Mouse (Mus musculus) left cerebral cortex, postnatal 14 days (tissue): ENCODE data around the gene St3gal3. TPM values are rescaled to one million over a fixed set of nuclear protein-coding genes. Genes with fewer than 3 reads are reported as not detected.
A peak's percentile ranks its signal among the peaks of the same experiment; 100 is the strongest.

Source experiments
- DNase-seq, 2 experiments: peaks; one replicate each; pipeline ENCODE4 v3.0.0; 2021 to 2022; ENCODE audit warnings: low spot score in 2 of 2, mixed read lengths in 1 of 2
- intact Hi-C: fragments of 180-260 bp; cut with DNase I; formaldehyde crosslinking; loops from one replicate; pipeline ENCODE4 v1.15.1; 2025
- total RNA-seq, 2 experiments: library from RNA; stranded (reverse); gene quantifications; 2 replicates each; pipeline ENCODE4 v1.2.3; 2021

The St3gal3 gene
- total RNA-seq, 2 experiments from 2014 or later = 41.4 to 45.3 TPM

DNA sequence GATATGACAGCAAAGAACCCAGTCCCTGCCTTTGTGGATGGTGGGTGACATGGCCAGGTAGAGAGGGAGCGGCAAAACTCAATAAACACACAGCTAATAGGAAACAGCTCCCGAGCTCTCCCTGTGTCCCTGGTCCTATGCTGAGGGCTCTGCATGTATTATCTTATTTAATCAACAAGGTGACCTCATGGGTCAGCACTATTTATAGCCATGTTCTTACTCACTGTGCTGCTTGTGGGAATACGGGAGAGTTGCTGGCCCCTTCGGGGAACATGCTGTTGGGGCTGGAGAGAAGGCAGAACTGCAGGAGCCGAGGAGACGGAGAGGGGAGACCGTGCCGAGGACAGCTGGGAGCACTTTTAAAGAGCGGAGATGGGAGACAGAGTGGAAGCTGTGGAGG, 157.3 kb downstream of the St3gal3 start:
- intact Hi-C loops = no loop called here
- DNase-seq = no peak

DNA sequence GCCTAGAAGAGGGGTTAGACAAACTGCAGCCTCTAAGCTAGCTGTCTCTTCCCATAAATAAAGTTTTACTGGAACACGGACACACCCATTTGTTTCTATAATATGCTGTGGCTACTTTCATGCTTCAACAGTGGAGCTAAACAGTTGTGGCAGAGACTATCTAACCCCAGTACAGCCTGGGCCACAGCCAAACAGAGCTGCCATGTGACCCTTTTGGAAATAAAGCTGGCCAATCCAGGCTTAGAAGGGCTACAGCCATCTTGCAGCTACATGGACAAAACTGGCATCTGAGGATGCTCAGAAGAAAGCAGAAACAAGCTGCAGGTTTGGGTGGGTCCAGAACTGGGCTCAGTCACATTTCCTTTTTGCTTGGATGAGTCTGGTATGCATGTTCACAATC, 158.9 kb downstream of the St3gal3 start:
- intact Hi-C loops = no loop called here
- no peak for DNase-seq

GRCm38 (mm10) chr4:117974719-117975118, 160.0 kb downstream of the St3gal3 start:
- peak; percentile 36 to 52 for DNase-seq
- intact Hi-C loops = no loop called here

DNA sequence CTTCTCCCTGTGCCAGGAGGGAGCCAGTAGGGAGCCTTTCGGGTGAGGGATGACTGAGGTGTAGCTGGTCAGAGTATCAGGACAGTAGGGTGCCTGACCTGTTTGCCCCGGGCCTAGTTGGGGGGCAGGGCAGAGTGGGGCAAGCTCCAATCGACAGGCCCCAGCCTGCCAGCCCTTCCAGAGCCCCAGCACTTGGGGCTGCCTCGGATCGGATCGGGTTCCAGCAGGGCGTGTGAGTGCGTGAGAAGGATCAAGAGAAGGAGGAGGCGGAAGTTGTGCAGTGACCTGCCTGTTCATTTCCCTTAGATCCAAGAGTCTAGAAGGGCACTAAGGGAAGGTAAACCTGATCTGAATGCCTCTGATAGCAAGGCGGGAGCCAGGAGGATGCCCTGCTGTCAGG, 161.7 kb downstream of the St3gal3 start:
- intact Hi-C loops = no loop called here
- DNase-seq = no peak

GRCm38 (mm10) chr4:117964346-117965025, 170.2 kb downstream of the St3gal3 start:
- DNase-seq = no peak
- intact Hi-C loops = no loop called here

GRCm38 (mm10) chr4:117957492-117957891, 177.2 kb downstream of the St3gal3 start:
- DNase-seq = no peak
- intact Hi-C loops = no loop called here

GRCm38 (mm10) chr4:117947493-117947892, 187.2 kb downstream of the St3gal3 start:
- intact Hi-C loops = loop anchor here (10.0 kb wide), 1 partner anchor 347 kb away; the partner anchor contains the start of gene Ptprf
- DNase-seq = no peak

DNA sequence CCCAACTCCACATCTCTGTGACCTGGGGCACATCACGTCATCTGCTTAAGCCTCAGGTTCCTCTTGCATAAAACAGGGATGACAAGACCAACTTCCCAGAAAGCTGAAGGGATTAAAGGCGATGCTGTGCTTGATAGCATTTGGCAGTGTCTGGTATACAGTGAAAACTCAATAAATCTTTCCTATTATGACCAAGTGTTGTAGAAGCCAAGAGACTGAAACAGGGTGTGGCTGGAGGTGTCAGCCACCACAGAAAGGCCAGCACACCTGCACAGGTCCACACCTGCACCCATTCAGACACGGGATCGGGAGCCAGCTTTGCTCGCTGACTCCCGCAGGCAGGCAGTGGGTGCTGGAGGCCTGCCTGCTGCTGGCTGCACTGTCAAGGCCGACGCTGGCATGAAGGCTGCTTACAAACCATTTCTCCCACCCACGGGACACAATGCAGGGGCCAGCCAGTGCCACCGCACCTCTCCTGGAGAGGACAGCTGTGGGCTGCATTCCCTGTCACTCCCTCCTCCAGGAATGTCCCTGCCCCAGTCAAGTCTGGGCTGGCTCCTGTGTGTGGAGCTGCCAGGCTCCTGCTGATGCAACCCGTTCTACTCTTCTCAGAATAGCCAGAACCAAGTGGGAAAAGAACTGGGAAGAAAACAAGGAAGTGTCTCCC, 187.9 kb downstream of the St3gal3 start:
- DNase-seq = no peak

DNA sequence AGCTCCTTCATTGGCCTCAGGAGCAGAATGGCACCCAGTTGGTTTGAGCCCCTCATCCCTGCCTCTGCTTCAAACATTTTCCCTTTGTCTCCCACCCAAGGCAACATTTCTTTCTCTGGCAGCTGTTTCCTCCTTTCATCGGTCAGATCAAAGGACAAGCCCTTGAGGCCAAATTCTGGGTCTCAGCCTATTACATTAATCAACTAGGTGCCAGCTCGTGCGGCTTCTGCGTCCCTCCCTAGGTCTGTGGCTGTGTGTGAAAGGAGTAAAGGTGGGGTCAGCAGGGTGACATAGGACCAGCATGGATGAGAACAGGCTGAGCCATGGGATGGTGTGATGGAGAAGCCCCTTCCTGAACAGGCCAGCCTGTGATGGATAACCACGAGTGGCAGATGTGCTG, 191.4 kb downstream of the St3gal3 start:
- no peak for DNase-seq
- intact Hi-C loops = loop anchor here (10.0 kb wide), 1 partner anchor 351 kb away; the partner anchor contains the start of gene Ptprf

More for the DNA sequence above, 187.9 kb downstream of the St3gal3 start:
- intact Hi-C loops = loop anchor here (10.0 kb wide), 1 partner anchor 348 kb away; the partner anchor contains the start of gene Ptprf

DNA sequence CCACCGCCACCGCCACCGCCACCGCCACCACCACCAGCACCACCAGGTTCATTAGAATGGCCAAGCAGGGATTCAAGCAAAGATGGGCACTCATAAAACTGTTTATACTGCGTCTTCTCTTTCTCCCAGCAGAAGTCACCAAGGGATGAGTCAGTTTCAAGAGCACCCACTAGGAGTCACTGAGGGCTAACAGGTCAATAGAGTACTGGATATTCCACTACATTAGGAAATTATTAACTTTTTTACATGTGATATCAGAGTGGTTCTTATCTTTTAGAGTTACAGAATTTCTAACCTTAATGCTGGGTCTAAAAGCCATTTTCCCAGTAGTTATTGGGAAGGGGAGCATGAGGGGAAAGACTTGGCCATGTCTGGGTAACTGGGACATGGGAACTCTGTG, 197.8 kb downstream of the St3gal3 start:
- intact Hi-C loops = no loop called here
- no peak for DNase-seq

DNA sequence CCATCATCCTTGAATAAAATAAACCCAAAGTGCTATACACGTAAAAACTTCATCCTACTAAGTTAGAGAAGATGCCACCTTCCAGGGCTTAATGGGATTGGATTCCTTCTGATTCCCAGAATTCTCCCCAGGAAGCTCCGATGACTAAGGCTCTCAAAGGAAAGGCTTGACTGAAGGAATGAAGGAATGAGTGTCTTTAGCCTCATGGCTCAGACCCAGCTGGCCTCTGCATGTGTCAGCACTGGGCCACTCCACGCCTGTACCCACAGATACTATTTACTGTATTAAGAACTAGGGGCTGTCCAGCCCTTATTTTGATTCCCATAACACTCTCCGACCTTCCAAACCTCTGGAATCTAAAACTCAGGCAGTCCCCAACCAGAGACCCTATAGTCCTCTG, 200.6 kb downstream of the St3gal3 start:
- intact Hi-C loops = no loop called here
- no peak for DNase-seq

DNA sequence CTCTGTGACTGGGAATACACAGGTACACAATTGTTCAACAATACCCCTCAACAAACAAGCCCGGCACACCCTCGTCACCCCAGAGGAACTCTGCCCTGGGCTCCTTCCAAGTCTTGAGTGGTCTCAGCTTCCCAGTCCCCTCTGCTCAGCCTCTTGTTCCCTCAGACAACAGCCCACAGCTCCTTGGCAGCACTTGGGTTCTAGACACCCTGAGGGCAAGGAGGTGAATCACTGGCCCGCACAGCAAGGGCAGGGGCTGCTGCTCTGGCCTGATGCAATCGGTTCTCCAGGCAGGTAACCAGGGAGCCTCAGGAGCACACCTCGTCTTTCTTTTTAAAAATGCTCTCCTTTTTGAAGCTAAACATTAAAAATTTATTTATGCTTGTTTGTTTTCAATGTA, 201.5 kb downstream of the St3gal3 start:
- intact Hi-C loops = no loop called here
- DNase-seq = no peak

GRCm38 (mm10) chr4:117929391-117929881, 205.3 kb downstream of the St3gal3 start, which contains the start of gene Artn:
Gene Artn, minus strand, starts transcription at chr4:117929763.
- no peak for DNase-seq
- intact Hi-C loops = loop anchor here (2.0 to 10.0 kb wide), 2 partner anchors 105 to 153 kb away; no protein-coding TSS in a partner anchor

GRCm38 (mm10) chr4:117928699-117929241, 205.9 kb downstream of the St3gal3 start:
- peak in 1 of 2 experiments; percentile 55 for DNase-seq
- intact Hi-C loops = loop anchor here (2.0 to 10.0 kb wide), 2 partner anchors 104 to 154 kb away; no protein-coding TSS in a partner anchor

DNA sequence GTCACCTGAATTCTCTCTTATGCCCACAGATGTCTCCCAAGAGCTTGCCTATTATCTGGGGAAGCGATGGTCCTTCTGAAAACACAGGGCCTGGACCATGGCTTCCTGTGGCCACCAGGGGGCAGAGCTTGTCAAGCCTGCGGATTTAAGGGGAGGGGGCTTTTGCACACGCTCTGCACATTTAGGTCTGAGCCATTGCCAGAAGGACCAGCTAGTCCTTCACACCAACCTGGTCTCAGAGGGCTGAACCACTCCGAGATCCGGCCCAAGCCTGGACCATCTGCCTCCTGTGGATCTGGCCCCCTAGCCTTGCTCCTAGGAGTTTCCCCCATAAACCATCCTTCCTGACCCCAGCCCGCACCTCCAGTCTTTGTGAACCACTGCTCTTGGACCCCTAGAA, 206.5 kb downstream of the St3gal3 start:
- intact Hi-C loops = loop anchor here (2.0 to 10.0 kb wide), 2 partner anchors 103 to 155 kb away; no protein-coding TSS in a partner anchor
- DNase-seq = no peak

DNA sequence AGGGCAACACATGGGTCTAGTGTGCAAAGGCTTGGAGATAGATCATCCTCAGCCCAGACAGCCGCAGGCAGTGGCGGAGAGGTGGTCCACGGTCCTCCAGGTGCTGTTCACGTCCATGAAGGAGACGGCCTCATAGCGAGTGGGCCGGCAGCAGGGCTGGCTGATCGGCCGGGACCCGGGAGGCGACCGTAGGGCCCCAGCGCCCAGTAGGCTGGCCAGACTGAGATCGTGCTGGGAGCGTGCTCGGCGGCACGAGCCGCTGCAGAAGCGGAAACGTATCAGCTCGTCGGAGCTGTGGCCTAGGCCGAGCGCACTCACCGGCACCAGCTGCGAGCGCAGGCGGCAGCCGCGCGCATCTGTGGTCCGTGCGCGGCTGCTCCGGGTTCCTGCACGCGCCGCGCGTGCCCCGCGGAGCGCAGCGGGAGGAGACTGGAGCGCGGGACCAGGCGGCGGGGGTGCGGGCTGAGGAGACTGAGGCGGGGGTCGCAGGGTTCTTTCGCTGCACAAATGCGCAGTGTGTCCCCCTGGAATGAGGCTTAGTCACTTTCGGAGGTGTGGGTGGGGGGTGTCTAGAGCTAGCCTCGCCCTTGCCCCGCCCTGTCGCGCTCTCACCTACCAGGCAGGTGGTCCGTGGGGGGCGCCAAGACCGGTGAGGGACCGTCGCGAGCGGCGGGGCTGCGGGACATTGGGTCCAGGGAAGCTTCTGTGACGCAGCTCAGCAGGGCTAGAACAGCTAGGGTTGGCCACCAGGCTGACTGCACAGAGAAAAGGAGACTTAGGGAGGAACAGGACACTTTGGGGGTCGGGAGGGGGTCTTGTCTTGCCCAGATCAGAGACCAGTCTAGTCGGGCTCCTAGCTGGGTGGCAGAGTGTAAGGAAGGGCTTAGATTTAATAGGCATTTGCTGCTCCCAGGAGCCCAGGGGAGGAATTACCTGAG, 207.9 kb downstream of the St3gal3 start:
- DNase-seq = peak; percentile 69 to 70
- intact Hi-C loops = loop anchor here (10.0 kb wide), 1 partner anchor 102 kb away; no protein-coding TSS in a partner anchor

DNA sequence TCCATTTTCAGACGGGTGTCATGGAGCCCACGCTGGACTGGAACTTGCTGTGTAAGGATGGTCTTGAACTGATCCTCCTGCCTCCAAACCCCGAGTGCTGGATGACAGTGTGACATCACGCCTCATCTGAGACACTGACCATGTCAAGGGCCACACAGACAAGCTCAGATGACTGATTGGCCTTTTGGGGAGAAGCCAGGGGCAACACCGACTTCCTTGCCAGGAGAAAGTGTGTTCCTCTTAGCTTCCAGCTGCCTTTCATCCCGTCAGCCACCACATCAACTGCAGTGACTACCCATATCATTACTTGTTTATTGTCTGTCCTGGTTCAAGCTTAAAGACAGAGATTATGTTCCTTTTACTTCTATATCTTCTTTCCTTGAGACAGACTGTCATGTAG, 209.8 kb downstream of the St3gal3 start:
- intact Hi-C loops = loop anchor here (10.0 kb wide), 1 partner anchor 100 kb away; no protein-coding TSS in a partner anchor
- no peak for DNase-seq

DNA sequence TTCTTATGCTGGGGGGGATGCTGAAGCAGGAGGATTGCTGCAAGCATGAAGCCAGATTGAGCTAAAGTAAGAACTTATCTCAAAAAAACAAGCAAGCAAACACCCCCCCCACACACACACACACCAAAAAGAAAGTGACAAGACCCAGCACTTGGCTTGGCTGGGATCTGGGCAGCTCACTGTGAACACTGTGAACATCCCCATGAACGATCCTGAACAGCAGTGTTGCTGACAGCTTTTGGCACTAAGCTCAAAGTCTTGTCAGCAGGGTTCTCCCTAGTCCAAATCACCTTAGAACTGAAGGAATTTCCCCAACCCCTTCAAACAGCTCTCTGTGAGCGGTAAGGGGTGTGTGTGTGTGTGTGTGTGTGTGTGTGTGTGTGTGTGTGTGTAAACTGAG, 211.3 kb downstream of the St3gal3 start:
- intact Hi-C loops = loop anchor here (10.0 kb wide), 1 partner anchor 99 kb away; no protein-coding TSS in a partner anchor
- no peak for DNase-seq

DNA sequence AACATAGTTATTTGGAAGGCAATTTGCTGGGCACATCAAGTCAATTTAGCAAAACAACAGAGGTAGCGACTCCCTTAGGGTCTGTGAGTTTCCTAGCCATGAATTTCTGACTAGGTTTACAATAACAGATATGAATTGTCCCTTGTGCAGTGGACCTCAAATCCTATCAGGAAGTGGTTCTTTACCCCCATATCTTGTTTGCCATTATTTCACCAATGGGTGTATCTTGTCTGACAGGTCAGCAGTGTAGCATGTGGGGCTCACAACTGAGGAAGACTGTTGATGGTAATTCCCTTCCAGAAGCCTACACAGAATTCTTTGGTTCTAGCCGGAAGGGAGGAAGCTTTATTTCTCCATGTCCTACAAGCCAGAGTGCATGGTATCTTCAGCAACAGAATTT, 213.4 kb downstream of the St3gal3 start:
- DNase-seq = no peak
- intact Hi-C loops = loop anchor here (10.0 kb wide), 1 partner anchor 97 kb away; no protein-coding TSS in a partner anchor
